Mouse (Mus musculus): ENCODE data around the gene Dync1h1. TPM values are rescaled to one million over a fixed set of nuclear protein-coding genes. Genes with fewer than 3 reads are reported as not detected.

Gene Dync1h1
- polyA plus RNA-seq, 1 experiment = 175 TPM

- peaks cover 7% of the 10 kb centered on the region; the same call in 1 of the 2 replicates for H3K4me1 ChIP-seq (ENCODE audit: control insufficient read depth, insufficient read depth, low read length)
- no peak overlapping the region for H3K27ac ChIP-seq (ENCODE audit: insufficient read depth, low read length)
- TF ChIP-seq CTCF (IDR thresholded peaks at IDR 0.05; ENCODE audit: borderline replicate concordance, insufficient read depth, low read length) = no peak
- TF ChIP-seq POLR2A (IDR thresholded peaks at IDR 0.05; ENCODE audit: low read depth, low read length) = no peak
- peak overlapping the region; percentile 38 for H3K4me3 ChIP-seq (ENCODE audit: insufficient read depth, low read length)
These were observed 844 bp upstream of the Dync1h1 start for GRCm38 (mm10) chr12:110600225-110600991.

- H3K27ac ChIP-seq (ENCODE audit: insufficient read depth, low read length) = no peak overlapping the region
- TF ChIP-seq CTCF (IDR thresholded peaks at IDR 0.05; ENCODE audit: borderline replicate concordance, insufficient read depth, low read length) (no peak), POLR2A (IDR thresholded peaks at IDR 0.05; ENCODE audit: low read depth, low read length) (no peak)
- H3K4me3 ChIP-seq (ENCODE audit: insufficient read depth, low read length) = no peak overlapping the region
- H3K4me1 ChIP-seq (ENCODE audit: control insufficient read depth, insufficient read depth, low read length) = 0 out of 2 replicates have a peak, but pooled peaks cover 3% of the 10 kb centered on the region
These were observed 4.9 kb downstream of the Dync1h1 start for GRCm38 (mm10) chr12:110606161-110606560.

- TF ChIP-seq CTCF (IDR thresholded peaks at IDR 0.05; ENCODE audit: borderline replicate concordance, insufficient read depth, low read length) = no peak
- TF ChIP-seq POLR2A (IDR thresholded peaks at IDR 0.05; ENCODE audit: low read depth, low read length) = no peak
- Histone ChIP-seq H3K27ac (ENCODE audit: insufficient read depth, low read length) (no peak overlapping the region), H3K4me3 (ENCODE audit: insufficient read depth, low read length) (no peak overlapping the region), H3K4me1 (ENCODE audit: control insufficient read depth, insufficient read depth, low read length) (0 out of 2 replicates have a peak, but pooled peaks cover 3% of the 10 kb centered on the region)
These were observed 5.4 kb downstream of the Dync1h1 start for GRCm38 (mm10) chr12:110606676-110607075.

- TF ChIP-seq CTCF (IDR thresholded peaks at IDR 0.05; ENCODE audit: borderline replicate concordance, insufficient read depth, low read length) = peak; percentile 54; the same call in 1 of the 2 replicates
- TF ChIP-seq POLR2A (IDR thresholded peaks at IDR 0.05; ENCODE audit: low read depth, low read length) = no peak
- no peak overlapping the region for H3K4me3 ChIP-seq (ENCODE audit: insufficient read depth, low read length)
- peak overlapping the region; percentile 11; the same call in 1 of the 2 replicates for H3K27ac ChIP-seq (ENCODE audit: insufficient read depth, low read length)
- H3K4me1 ChIP-seq (ENCODE audit: control insufficient read depth, insufficient read depth, low read length) = 0 out of 2 replicates have a peak, but pooled peaks cover 3% of the 10 kb centered on the region
These were observed 7.4 kb downstream of the Dync1h1 start for GRCm38 (mm10) chr12:110608460-110609152.

- Histone ChIP-seq H3K27ac (ENCODE audit: insufficient read depth, low read length) (peak overlapping the region; percentile 11; the same call in 1 of the 2 replicates), H3K4me1 (ENCODE audit: control insufficient read depth, insufficient read depth, low read length) (0 out of 2 replicates have a peak, but pooled peaks cover 3% of the 10 kb centered on the region), H3K4me3 (ENCODE audit: insufficient read depth, low read length) (no peak overlapping the region)
- TF ChIP-seq POLR2A (IDR thresholded peaks at IDR 0.05; ENCODE audit: low read depth, low read length) (no peak), CTCF (IDR thresholded peaks at IDR 0.05; ENCODE audit: borderline replicate concordance, insufficient read depth, low read length) (no peak)
These were observed 7.9 kb downstream of the Dync1h1 start for GRCm38 (mm10) chr12:110609153-110609497.

GRCm38 (mm10) chr12:110610713-110611112 lies 9.5 kb downstream of the Dync1h1 start:
- TF ChIP-seq CTCF (IDR thresholded peaks at IDR 0.05; ENCODE audit: borderline replicate concordance, insufficient read depth, low read length) (no peak), POLR2A (IDR thresholded peaks at IDR 0.05; ENCODE audit: low read depth, low read length) (no peak)
- Histone ChIP-seq H3K4me3 (ENCODE audit: insufficient read depth, low read length) (no peak overlapping the region), H3K27ac (ENCODE audit: insufficient read depth, low read length) (no peak overlapping the region), H3K4me1 (ENCODE audit: control insufficient read depth, insufficient read depth, low read length) (0 out of 2 replicates have a peak, but pooled peaks cover 3% of the 10 kb centered on the region)

GRCm38 (mm10) chr12:110630056-110630455 lies 28.8 kb downstream of the Dync1h1 start:
- no peak overlapping the region for H3K27ac ChIP-seq (ENCODE audit: insufficient read depth, low read length)
- TF ChIP-seq CTCF (IDR thresholded peaks at IDR 0.05; ENCODE audit: borderline replicate concordance, insufficient read depth, low read length) (no peak), POLR2A (IDR thresholded peaks at IDR 0.05; ENCODE audit: low read depth, low read length) (no peak)
- H3K4me1 ChIP-seq (ENCODE audit: control insufficient read depth, insufficient read depth, low read length) = no peaks in the 10 kb centered on the region
- no peak overlapping the region for H3K4me3 ChIP-seq (ENCODE audit: insufficient read depth, low read length)

GRCm38 (mm10) chr12:110636293-110636692 lies 35.0 kb downstream of the Dync1h1 start:
- H3K4me1 ChIP-seq (ENCODE audit: control insufficient read depth, insufficient read depth, low read length) = no peaks in the 10 kb centered on the region
- no peak for TF ChIP-seq POLR2A (IDR thresholded peaks at IDR 0.05; ENCODE audit: low read depth, low read length)
- TF ChIP-seq CTCF (IDR thresholded peaks at IDR 0.05; ENCODE audit: borderline replicate concordance, insufficient read depth, low read length) = no peak
- no peak overlapping the region for H3K27ac ChIP-seq (ENCODE audit: insufficient read depth, low read length)
- H3K4me3 ChIP-seq (ENCODE audit: insufficient read depth, low read length) = no peak overlapping the region

- H3K4me1 ChIP-seq (ENCODE audit: control insufficient read depth, insufficient read depth, low read length) = no peaks in the 10 kb centered on the region
- H3K4me3 ChIP-seq (ENCODE audit: insufficient read depth, low read length) = no peak overlapping the region
- H3K27ac ChIP-seq (ENCODE audit: insufficient read depth, low read length) = no peak overlapping the region
- no peak for TF ChIP-seq POLR2A (IDR thresholded peaks at IDR 0.05; ENCODE audit: low read depth, low read length)
These were observed 36.4 kb downstream of the Dync1h1 start for GRCm38 (mm10) chr12:110637507-110638114.
